Mouse (Mus musculus) stomach, embryonic 14.5 days (tissue): Measurements from ENCODE around the gene Pard3. TPM values are rescaled to one million over a fixed set of nuclear protein-coding genes. Genes with fewer than 3 reads are reported as not detected.

ENCODE experiments used
- ATAC-seq: fragments of 200-750 bp; cut with Nextera tagmentation; 2 replicates; pipeline ENCODE4 v1.8.0; 2017; ENCODE audit warnings: low read depth, moderate TSS enrichment; ENCODE audit not compliant: insufficient number of reproducible peaks, insufficient read depth, low FRiP score
- H3K27ac ChIP-seq: fragments of 300-500 bp; sonication (generic); 2 replicates; pipeline ENCODE4 v1.5.1; 2014; ENCODE audit warnings: mild to moderate bottlenecking, low read length, moderate library complexity, mixed read lengths
- H3K27me3 ChIP-seq: fragments of 300-500 bp; sonication (generic); 2 replicates; pipeline ENCODE4 v1.6.1; 2014; ENCODE audit warnings: low read length, control low read depth, mixed read lengths; ENCODE audit not compliant: control insufficient read depth, insufficient read depth
- H3K36me3 ChIP-seq: fragments of 300-500 bp; sonication (generic); 2 replicates; pipeline ENCODE4 v1.6.1; 2014; ENCODE audit warnings: mild to moderate bottlenecking, control low read depth, low read length, moderate library complexity, mixed read lengths; ENCODE audit not compliant: control insufficient read depth, insufficient read depth
- H3K4me1 ChIP-seq: fragments of 300-500 bp; sonication (generic); 2 replicates; pipeline ENCODE4 v1.6.1; 2014; ENCODE audit warnings: low read length, control low read depth, mixed read lengths; ENCODE audit not compliant: control insufficient read depth, insufficient read depth
- H3K4me2 ChIP-seq: fragments of 300-500 bp; sonication (generic); replicated peaks from 2 replicates; pipeline ENCODE4 v1.6.1; 2014; ENCODE audit warnings: low read depth, low read length, control low read depth
- H3K4me3 ChIP-seq: fragments of 300-500 bp; sonication (generic); 2 replicates; pipeline ENCODE4 v1.5.1; 2014; ENCODE audit warnings: low read depth, low read length, control low read depth
- H3K9ac ChIP-seq: fragments of 300-500 bp; sonication (generic); replicated peaks from 2 replicates; pipeline ENCODE4 v1.6.1; 2014; ENCODE audit warnings: low read depth, mild to moderate bottlenecking, control low read depth, low read length, moderate library complexity, mixed read lengths
- H3K9me3 ChIP-seq: fragments of 300-500 bp; sonication (generic); 2 replicates; pipeline ENCODE4 v1.6.1; 2016; ENCODE audit warnings: low read depth, low read length, control low read depth; ENCODE audit not compliant: control insufficient read depth
- WGBS: fragments of 180-500 bp; shearing (Covaris S2); extraction: QIAGEN DNeasy Blood & Tissue Kit; methylation state at CpG from one replicate; pipeline ENCODE4 v1.1.7; 2014; 5-methylcytosine and 5-hydroxymethylcytosine counted together
- polyA plus RNA-seq: library from polyadenylated mRNA; unstranded; fragments of >200 nt; fragmentation: Nextera tagmentation; extraction: Ambion mirVana; gene quantifications from 2 replicates; pipeline ENCODE4 v1.2.1, GENCODE M21; 2014

Pard3 gene
- polyA plus RNA-seq, 1 experiment from 2014 or later, result 37.9 TPM

- H3K9ac ChIP-seq, result no peak overlapping the region
- no peak overlapping the region for H3K4me3 ChIP-seq
- H3K27ac ChIP-seq, result no peak overlapping the region
- H3K36me3 ChIP-seq, result no peaks in the 10 kb centered on the region
- WGBS, result 79% methylated on average over 3 of the region's 3 CpGs
- H3K4me2 ChIP-seq, result no peak overlapping the region
- H3K4me1 ChIP-seq, result 0 out of 2 replicates have a peak, but pooled peaks cover 2% of the 10 kb centered on the region
- no peaks in the 10 kb centered on the region for H3K27me3 ChIP-seq
- no peaks in the 10 kb centered on the region for H3K9me3 ChIP-seq
- ATAC-seq, result no peak
Observed at GRCm38 (mm10) chr8:127622137-127622536, 558.4 kb downstream of the Pard3 start.

GRCm38 (mm10) chr8:127638232-127639087 is 574.8 kb downstream of the Pard3 start:
- H3K27ac ChIP-seq, result no peak overlapping the region
- H3K4me1 ChIP-seq, result no peaks in the 10 kb centered on the region
- H3K9ac ChIP-seq, result no peak overlapping the region
- H3K9me3 ChIP-seq, result no peaks in the 10 kb centered on the region
- no peak overlapping the region for H3K4me2 ChIP-seq
- H3K4me3 ChIP-seq, result no peak overlapping the region
- WGBS, result 90% methylated on average over 9 of the region's 9 CpGs
- H3K27me3 ChIP-seq, result no peaks in the 10 kb centered on the region
- H3K36me3 ChIP-seq, result no peaks in the 10 kb centered on the region
- ATAC-seq, result no peak

GRCm38 (mm10) chr8:127639088-127639453 is 575.4 kb downstream of the Pard3 start:
- Histone ChIP-seq H3K4me2 (no peak overlapping the region), H3K27me3 (no peaks in the 10 kb centered on the region), H3K27ac (no peak overlapping the region), H3K36me3 (no peaks in the 10 kb centered on the region), H3K9ac (no peak overlapping the region), H3K4me3 (no peak overlapping the region), H3K9me3 (no peaks in the 10 kb centered on the region), H3K4me1 (no peaks in the 10 kb centered on the region)
- WGBS, result 90% methylated on average over 4 of the region's 4 CpGs
- ATAC-seq, result no peak

- no peak for ATAC-seq
- H3K4me1 ChIP-seq, result no peaks in the 10 kb centered on the region
- H3K9ac ChIP-seq, result no peak overlapping the region
- no peaks in the 10 kb centered on the region for H3K36me3 ChIP-seq
- no peak overlapping the region for H3K27ac ChIP-seq
- no peaks in the 10 kb centered on the region for H3K27me3 ChIP-seq
- 90% methylated on average over 3 of the region's 3 CpGs for WGBS
- H3K4me3 ChIP-seq, result no peak overlapping the region
- H3K4me2 ChIP-seq, result no peak overlapping the region
- no peaks in the 10 kb centered on the region for H3K9me3 ChIP-seq
Observed at GRCm38 (mm10) chr8:127655559-127655958, 591.9 kb downstream of the Pard3 start.

Other genes starting within 250 kb of the Pard3 start
- gene Tomm20, start 118.0 kb upstream of the Pard3 start, polyA plus RNA-seq, result 200 and 202 TPM in 2 replicates
- gene Rbm34, start 92.8 kb upstream of the Pard3 start, polyA plus RNA-seq, result 25.0 and 25.1 TPM in 2 replicates